Mouse (Mus musculus): ENCODE measurements at regions not wholly inside any gene's neighbourhood (a gene's known extent, or its start where the extent isn't known, plus 50 kb on each side); places are given as distances from the start of the nearest gene placed in this dataset.
"Not testable (repeated sequence)": the region's sequence is repeated elsewhere in the genome, so short reads cannot be mapped to it uniquely, and the experiment has no call there.

DNA sequence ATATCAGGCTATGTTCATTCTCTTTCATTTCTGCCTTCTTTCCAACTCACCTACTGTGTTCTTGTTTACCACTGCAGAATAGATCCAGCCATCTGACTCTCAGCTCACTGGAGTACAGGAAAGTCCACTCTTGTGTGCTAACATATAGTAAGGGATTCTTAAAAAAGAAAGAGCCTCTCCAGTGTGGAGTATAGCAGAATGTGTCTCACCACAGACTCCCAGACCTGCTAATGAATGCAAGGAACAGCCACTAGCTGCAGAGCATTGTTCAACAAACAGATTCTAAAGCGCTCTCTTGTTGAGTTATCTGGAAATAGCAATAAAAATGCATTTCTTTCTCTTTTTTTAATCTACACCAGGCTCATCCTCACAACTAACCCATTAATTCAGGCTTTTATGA, 91.1 kb upstream of the Gap43 start:
- Histone ChIP-seq H3K9me3 (ENCODE audit: control insufficient read depth, low read length) (no peaks in the 10 kb centered on the region), H3K4me1 (replicated peaks; ENCODE audit: control insufficient read depth in 2 of 2, insufficient read depth in 2 of 2, low read length in 1 of 2) (no peaks in the 10 kb centered on the region), H3K4me2 (ENCODE audit: low read depth) (no peak overlapping the region), H3K27me3 (ENCODE audit: control insufficient read depth, insufficient read depth, low read length) (no peaks in the 10 kb centered on the region), H3K4me3 (ENCODE audit: insufficient read depth in 1 of 2, low read depth in 2 of 2, low read length in 2 of 2) (no peak overlapping the region), H3K9ac (replicated peaks) (no peak overlapping the region), H3K36me3 (replicated peaks; ENCODE audit: control insufficient read depth, insufficient read depth, low read depth) (no peaks in the 10 kb centered on the region), H3K27ac (no peak overlapping the region)
- TF ChIP-seq CTCF (IDR thresholded peaks at IDR 0.05; ENCODE audit: low read depth) (no peak), EP300 (IDR thresholded peaks at IDR 0.05; ENCODE audit: low read depth) (no peak)
- ATAC-seq (ENCODE audit: insufficient read depth) (no peak), DNase-seq (ENCODE audit: low read depth in 3 of 3, low spot score in 3 of 3) (no peak)
- WGBS (ENCODE audit: insufficient replicate concordance) = 71% methylated on average over 1 of the region's 1 CpGs

GRCm38 (mm10) chr16:42416673-42417072, 76.2 kb upstream of the Gap43 start:
- no peak for DNase-seq (ENCODE audit: low read depth in 3 of 3, low spot score in 3 of 3)
- H3K27ac ChIP-seq = no peak overlapping the region
- H3K27me3 ChIP-seq (ENCODE audit: control insufficient read depth, insufficient read depth, low read length) = no peaks in the 10 kb centered on the region
- no peak for ATAC-seq (ENCODE audit: insufficient read depth)
- H3K4me2 ChIP-seq (ENCODE audit: low read depth) = no peak overlapping the region
- no peak overlapping the region for H3K9ac ChIP-seq (replicated peaks)
- TF ChIP-seq EP300 (IDR thresholded peaks at IDR 0.05; ENCODE audit: low read depth) (no peak), CTCF (IDR thresholded peaks at IDR 0.05; ENCODE audit: low read depth) (no peak)
- no peak overlapping the region for H3K4me3 ChIP-seq (ENCODE audit: insufficient read depth in 1 of 2, low read depth in 2 of 2, low read length in 2 of 2)
- no peaks in the 10 kb centered on the region for H3K4me1 ChIP-seq (replicated peaks; ENCODE audit: control insufficient read depth in 2 of 2, insufficient read depth in 2 of 2, low read length in 1 of 2)
- H3K9me3 ChIP-seq (ENCODE audit: control insufficient read depth, low read length) = no peaks in the 10 kb centered on the region
- H3K36me3 ChIP-seq (replicated peaks; ENCODE audit: control insufficient read depth, insufficient read depth, low read depth) = no peaks in the 10 kb centered on the region
- 58% methylated on average over 4 of the region's 4 CpGs for WGBS (ENCODE audit: insufficient replicate concordance)

DNA sequence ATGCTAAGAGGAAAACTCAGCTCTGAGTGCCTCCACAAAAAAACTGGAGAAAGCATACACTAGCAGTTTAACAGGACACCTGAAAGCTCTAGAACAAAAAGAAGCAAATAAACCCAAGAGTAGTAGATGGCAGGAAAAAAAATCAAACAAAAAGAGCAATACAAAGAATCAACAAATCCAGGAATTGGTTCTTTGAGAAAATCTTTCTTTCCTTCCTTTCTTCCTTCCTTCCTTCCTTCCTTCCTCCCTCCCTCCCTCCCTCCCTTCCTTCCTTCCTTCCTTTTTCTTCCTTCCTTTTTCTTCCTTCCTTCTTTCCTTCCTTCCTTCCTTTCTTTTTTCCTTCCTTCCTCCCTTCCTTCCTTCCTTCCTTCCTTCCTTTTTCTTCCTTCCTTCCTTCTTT, 71.6 kb upstream of the Gap43 start:
- not testable (repeated sequence) for ATAC-seq (ENCODE audit: insufficient read depth)
- peak in 1 of 3 experiments; percentile 14 for DNase-seq (ENCODE audit: low read depth in 3 of 3, low spot score in 3 of 3)

DNA sequence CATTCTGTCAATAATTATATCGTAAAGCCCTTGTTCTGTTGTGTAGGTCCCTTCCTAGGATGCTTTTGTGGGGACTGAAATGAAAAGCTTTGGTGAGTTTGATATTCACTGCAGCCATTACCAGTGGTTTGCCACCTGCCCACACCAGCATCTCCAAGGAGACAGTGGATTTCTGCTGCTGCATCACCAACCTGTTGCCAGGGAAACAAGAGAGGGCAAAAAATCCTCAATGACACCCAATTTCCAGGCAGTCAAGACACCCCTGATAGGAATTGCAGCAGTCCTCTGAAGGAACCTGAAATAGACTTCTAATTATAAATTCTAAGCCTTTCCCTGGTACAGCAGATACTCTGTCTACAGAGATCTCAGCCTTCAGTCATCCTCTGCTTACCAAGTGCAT, 56.1 kb upstream of the Gap43 start:
- H3K36me3 ChIP-seq (replicated peaks; ENCODE audit: control insufficient read depth, insufficient read depth, low read depth) = no peaks in the 10 kb centered on the region
- no peak overlapping the region for H3K4me2 ChIP-seq (ENCODE audit: low read depth)
- no peak for ATAC-seq (ENCODE audit: insufficient read depth)
- DNase-seq (ENCODE audit: low read depth in 3 of 3, low spot score in 3 of 3) = no peak
- H3K9ac ChIP-seq (replicated peaks) = no peak overlapping the region
- no peaks in the 10 kb centered on the region for H3K4me1 ChIP-seq (replicated peaks; ENCODE audit: control insufficient read depth in 2 of 2, insufficient read depth in 2 of 2, low read length in 1 of 2)
- no peak overlapping the region for H3K27ac ChIP-seq
- no peak for TF ChIP-seq EP300 (IDR thresholded peaks at IDR 0.05; ENCODE audit: low read depth)
- no peak for TF ChIP-seq CTCF (IDR thresholded peaks at IDR 0.05; ENCODE audit: low read depth)
- no peaks in the 10 kb centered on the region for H3K9me3 ChIP-seq (ENCODE audit: control insufficient read depth, low read length)
- H3K27me3 ChIP-seq (ENCODE audit: control insufficient read depth, insufficient read depth, low read length) = no peaks in the 10 kb centered on the region
- WGBS (ENCODE audit: insufficient replicate concordance) = 79% methylated on average over 1 of the region's 1 CpGs
- no peak overlapping the region for H3K4me3 ChIP-seq (ENCODE audit: insufficient read depth in 1 of 2, low read depth in 2 of 2, low read length in 2 of 2)

More for the DNA sequence above, 71.6 kb upstream of the Gap43 start:
- not testable (repeated sequence) for H3K4me2 ChIP-seq (ENCODE audit: low read depth); H3K36me3 ChIP-seq (replicated peaks; ENCODE audit: control insufficient read depth, insufficient read depth, low read depth); H3K4me3 ChIP-seq (ENCODE audit: insufficient read depth in 1 of 2, low read depth in 2 of 2, low read length in 2 of 2); H3K27ac ChIP-seq; H3K9ac ChIP-seq (replicated peaks); H3K4me1 ChIP-seq (replicated peaks; ENCODE audit: control insufficient read depth in 2 of 2, insufficient read depth in 2 of 2, low read length in 1 of 2); H3K9me3 ChIP-seq (ENCODE audit: control insufficient read depth, low read length); H3K27me3 ChIP-seq (ENCODE audit: control insufficient read depth, insufficient read depth, low read length)
